Mouse (Mus musculus) fat pad, adult 2 months (tissue): ENCODE data around the gene Pacrg.

ENCODE experiments used
- DNase-seq: peaks from one replicate; pipeline ENCODE4 v3.0.0-alpha.2; 2011; ENCODE audit warnings: low read depth, low spot score; ENCODE audit errors: extremely low read depth

Pacrg gene

DNA sequence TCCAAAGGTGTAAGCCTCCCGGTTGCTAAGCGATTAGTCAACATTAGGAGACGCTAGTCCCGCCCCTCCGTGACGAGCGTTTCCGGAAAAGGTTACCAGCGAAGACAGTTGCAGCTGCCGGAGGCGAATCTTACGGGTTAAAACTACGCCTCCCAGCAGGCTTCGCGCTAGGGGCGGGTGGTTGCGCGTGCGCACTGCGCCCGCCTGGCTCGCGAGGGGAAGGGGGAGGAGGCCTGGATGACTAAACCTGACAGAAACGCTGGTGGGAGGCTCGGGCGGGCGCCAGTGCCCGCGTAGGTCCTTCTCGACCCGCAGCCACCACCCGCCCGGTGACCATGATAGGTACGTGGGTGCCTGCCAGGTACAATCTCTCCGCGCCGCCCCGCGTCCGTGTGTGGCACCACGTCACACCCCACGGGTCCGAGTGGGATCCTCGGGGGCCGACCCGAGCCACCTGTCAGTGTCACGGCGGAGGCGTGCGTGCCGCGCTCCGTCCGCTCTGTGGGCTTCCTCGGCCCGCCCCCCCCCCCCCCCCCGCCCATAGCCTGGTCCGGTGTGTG lies at the start of gene Pacrg, which contains the start of gene Prkn:
Gene Pacrg, minus strand, starts transcription at position 164 of the 560 bp plus-strand sequence.
Gene Prkn, plus strand, starts transcription at position 237 of the 560 bp plus-strand sequence.
- peak; percentile 87 for DNase-seq

DNA sequence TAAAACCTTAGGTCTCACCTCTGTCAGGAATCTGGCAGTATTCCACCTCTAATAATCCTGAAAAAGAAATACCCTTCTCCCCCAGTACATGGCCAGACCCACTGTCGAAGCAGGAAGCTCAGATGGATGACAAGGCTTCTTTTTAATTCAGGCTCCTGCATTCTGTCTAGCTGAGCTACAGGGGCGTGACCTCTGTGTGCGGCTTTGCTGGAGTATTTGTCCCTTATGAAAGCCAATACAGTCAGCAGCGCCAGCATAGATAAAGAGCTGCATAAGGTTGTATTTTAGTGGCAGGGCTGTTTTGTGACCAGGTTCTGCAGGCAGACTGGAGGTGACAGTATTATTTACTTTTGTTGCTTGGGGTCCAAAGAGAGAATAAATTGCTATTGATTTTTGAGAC lies 47.8 kb upstream of the Pacrg start:
- DNase-seq = no peak

DNA sequence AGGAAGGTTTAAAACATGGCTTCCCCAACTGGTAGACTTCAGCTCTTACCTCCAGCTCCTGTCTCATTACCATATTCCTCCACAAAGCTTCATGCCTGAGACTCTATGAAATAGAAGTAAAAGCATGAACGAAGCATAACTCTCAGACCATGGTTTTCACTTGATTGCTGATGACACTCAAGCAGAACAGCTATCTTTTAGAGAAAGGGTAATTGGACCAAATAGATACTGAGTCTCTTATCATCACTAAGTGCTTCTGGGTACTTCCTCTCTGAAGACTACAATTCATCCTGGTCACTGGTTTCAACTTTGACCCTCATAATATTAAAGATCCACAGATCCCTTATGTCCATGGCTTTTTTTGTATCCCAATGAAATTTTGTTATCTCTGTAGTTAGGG lies 42.1 kb upstream of the Pacrg start:
- no peak for DNase-seq

DNA sequence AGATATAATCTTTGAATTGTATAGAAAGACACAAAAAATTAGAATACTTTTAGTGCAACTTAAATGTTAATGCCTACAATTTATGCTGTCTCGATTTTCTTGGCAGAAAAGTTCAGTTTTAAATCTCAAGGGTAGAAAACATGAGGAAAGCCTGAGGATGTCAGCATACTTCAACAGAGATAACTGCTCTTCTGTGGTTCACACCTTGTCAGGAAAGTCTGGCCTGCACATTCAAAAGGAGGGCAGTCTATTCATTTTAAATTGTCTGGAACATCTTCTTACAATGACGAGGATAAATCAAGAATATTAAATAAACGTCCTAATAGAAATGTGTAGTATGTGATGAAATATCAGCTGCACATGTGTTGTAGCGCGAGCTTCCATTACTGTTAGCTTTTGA lies 38.9 kb upstream of the Pacrg start:
- DNase-seq = no peak

DNA sequence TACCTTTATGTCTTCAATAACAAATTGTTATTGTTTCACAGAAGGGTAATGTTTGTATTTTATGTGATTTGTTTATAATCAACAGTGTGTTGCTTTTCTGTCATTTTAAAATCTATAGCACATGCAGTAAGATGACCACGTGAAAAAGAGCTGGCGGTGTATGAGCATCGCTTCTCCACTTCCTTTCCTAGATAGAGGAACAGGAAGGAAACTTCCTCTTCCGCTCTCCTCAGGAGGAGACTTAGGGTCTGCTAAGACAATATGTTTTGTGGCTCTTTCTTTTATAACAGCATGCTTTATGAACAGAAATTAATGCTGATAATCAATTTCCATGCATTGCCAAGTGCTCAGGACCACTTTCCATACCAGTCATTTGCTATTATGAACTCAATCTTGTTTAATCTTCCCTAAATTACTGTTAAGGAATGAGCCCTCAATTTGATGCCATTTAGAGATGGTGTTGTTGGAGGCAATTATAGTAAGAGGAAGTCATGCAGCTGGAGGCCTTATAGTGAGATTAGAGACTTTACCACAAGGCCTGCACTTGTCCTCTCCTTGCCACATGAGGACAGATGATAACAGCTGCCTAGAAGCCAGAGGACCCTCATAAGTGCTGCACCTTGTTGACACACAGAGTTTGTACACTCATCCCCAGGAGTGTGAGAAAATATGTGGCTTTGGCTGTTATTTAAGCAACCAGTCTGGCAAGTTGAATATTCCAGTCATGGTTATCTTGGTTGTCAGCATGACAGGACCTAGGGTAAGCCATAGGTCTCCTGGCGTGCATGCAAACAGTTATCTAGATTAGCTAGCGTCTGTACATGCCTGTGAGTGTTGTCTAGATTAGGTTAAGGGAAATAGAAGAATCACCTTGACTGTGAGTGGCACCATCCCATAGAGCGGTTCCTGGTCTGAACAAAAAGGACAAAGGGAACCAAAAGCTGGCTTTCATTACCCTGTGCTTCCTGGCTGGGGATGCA lies 34.4 kb upstream of the Pacrg start:
- DNase-seq = no peak

DNA sequence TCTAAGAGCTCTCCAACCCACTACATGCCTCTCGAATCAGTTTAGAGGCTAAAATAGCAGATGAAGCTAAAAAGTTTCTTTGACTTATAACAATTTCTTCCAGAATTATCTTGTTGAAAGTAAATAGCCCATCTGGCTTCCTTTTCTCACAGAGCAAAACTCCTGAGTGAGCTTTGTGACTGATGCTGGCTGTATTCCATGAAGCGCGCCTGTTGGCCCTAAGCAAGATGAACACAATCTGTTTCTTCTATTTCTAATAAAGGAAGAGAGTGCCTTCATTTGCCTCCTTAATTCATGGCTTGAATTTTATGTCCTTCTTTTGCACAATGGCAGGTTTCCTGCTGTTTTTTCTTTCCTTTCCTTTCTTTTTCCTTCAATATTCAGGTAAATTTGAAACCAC lies 14.1 kb upstream of the Pacrg start:
- DNase-seq = no peak

DNA sequence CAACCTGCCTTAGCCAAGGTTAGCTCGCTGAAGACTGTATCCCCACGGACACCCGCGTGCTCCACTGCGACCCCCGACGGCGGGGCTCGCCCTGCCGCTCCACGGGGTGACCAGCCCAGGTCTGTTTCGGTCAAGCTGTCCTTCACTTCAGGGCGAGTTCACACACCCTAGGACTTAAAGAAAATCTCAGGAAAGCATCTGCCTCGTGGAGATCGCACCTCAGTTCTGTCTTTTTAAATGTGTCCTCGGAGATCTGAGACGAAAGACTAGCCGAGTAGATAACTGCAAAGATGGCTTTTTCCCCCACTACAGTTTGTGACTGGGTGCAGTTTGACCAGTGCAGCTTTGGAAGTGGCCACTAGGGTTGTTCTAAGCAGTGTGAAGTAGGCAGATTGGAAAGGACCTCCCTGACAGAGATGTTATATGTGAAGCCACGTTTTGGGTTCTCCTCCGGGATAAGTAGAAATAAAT lies 655 bp upstream of the Pacrg start:
- no peak for DNase-seq

DNA sequence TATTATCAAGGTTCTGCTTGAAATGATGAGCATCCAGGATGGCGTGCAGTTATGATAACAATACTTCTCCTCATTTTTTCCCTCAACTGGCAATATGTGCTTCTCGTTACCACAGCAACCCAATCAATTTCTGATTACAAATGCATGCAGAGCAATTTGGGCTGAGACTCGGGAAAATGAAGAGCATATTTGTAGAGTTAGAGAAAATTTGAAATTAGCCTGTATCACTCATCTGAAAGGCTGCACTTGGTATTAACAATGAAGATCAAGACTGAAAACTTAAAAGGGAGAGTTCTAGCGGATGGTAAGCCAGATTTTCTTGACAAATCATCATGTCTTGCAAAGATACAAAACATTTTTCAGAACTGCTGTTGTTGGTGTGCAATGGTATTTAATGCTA lies 21.1 kb downstream of the Pacrg start:
- no peak for DNase-seq

DNA sequence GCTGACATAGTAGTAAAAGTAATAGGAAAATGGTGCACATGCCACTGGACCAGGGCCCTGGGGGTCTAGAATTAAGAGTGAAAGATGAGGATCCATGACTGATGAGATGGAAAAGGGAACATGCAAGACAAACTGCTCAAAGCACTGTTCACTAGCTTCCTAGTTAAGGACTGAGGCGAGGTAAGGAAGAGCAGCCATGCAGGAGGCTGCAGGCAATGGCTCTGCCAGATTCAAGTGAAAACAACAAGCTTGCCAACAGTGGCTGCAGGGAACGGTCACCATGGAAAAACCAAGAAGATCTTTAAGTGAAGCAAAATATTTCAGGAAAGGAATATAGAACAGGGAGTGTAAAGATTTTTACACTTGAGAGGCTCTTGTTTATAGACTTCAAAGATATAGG lies 31.5 kb downstream of the Pacrg start:
- DNase-seq = no peak

DNA sequence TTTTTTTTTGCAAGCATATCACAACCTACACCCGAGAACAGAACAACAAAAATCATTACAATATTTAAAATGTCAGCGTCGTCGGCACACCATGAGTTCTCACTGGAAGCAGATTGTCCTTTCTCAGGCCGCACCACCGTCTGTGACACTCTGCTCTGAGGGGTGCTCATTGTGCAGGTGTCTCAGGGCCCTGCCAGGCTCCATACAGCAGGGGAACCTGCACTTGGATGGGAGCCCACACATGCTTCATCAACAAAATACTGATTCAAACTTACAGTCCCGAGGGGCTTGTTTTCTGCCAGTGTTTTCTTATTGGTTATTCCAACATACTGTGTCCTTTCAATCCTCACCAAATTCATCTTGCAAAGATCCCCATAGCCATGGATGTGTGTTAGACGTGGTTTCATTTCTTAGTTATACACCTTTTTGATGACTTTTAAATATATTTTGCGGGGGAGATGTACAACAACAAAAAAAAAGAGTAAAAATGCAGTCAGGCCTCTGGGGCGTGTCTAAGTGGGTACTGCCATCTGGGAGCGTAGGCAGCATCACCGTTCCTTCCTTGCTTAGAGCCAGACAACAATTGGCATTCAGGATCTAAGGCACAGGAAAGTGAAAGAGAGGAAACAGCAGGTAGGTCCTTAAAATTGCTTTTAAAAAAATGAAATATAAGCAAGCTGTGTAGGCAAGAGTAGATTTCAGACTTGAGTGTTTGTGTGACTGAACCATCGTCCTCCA lies 32.7 kb downstream of the Pacrg start:
- no peak for DNase-seq

DNA sequence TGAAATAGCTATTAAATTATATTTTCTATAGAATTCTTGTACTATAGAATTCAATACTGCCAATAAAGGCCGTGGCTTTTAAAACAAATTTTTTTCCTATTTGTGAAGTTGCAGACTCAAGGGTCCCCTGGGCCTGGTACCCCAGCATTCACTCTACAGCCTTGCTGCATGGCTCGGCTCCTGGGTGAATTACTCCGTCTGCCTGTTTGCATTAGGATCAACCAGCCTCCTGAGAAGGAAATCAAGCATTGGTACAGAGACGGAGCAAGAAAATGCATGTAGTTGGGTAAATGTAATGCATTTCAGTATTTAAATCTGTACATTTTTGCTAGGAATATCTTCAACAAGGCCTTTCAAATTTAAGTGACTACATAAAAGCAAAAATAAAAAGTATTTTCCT lies 33.4 kb downstream of the Pacrg start:
- no peak for DNase-seq

DNA sequence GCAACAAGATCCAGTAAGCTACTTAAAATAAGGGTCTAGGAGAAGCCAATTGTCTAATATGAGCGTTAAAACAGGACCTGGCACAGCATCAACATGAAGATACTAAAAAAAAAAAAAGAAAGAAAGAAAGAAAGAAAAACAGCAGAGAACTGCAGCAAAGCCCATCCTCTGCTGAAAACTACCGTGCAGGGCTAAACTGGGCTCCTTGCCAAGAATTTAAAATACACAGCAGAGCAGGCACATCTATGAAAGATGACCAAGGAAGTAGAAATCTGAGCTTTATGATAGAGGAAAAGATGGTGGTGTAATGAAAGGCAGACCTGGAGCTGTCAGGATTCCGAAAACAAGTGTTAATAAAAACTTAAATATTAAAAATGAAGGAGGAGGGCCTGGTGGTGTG lies 48.5 kb downstream of the Pacrg start:
- DNase-seq = no peak

DNA sequence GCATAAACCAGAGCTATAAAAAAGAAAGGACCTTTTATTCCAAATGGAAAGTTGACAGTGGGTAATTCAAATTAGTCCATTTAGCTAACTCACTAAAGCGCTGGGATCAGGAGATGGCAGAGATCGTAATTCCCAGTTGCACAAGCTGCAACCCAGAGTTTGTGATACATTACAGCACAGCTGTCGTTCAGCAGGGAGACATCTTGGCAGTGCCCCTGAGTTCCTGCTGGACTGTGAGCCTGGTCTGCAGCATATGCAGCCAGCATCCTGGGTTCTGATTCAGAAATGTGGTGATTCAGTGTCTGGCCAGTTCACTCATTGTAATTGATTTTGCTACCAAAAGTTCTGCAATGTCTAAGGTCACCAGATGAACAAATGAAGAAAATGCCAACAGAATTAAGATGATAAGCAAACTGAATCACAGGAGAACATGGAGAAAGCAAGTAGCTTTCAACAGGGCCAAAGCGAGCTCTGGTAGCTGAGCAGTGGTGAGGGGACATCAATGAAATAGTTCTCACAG lies 55.6 kb downstream of the Pacrg start:
- DNase-seq = no peak

DNA sequence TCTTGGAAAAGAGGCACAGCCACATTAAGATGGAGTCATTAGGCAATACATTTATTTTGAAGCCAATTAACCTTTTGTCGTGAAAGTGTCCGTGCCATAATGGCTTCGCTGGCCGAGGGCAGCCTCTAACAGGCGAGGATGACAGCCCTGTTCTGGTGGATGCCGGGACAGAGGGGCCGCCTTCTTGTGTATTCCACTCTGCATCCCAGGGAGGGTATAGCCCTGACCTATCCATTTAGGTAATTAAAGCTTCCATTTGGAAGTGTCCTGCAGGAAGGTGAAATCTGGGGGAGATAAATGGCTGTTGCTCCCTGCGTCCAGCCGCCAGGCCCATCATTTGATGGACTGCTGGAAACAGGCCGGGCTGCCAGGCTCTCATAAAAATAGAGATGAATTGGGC lies 63.6 kb downstream of the Pacrg start:
- no peak for DNase-seq

DNA sequence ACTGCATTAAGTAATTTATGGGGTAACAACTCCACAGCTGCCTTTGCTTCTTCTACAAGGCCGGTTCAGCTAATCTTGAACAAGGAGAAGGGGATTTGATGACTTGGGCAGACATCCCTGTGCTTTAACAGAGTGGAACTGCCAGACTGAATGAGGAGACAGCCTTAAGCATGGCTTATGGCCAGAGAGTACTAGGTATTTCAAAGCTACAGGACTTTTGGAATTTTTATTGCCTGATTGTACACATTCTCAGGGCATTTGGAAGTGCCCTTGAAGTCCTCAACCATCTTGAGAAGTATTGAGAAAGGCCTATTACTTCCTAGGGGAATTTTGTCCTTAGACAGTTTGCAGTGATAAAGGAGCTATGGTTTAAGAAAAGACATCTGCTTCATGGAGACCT lies 65.6 kb downstream of the Pacrg start:
- DNase-seq = no peak

DNA sequence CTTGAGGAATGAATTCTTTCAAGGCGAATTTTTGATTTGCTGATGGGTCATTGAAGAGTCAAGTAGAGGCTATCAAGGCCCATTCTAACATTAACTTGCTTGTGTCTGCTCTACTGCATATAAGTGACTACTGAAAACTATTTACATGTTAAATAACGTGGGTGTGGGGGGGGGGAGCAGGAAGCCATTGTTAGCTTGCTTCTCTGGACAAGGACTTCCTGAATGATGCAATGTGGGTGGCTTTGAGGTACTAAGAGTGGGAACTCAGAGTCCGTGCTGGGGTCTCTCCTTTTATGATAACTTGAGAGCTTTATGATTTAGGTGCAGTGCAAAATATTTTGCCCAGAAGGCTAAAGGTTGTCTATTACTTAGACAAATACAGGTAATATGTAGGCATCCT lies 67.9 kb downstream of the Pacrg start:
- no peak for DNase-seq

DNA sequence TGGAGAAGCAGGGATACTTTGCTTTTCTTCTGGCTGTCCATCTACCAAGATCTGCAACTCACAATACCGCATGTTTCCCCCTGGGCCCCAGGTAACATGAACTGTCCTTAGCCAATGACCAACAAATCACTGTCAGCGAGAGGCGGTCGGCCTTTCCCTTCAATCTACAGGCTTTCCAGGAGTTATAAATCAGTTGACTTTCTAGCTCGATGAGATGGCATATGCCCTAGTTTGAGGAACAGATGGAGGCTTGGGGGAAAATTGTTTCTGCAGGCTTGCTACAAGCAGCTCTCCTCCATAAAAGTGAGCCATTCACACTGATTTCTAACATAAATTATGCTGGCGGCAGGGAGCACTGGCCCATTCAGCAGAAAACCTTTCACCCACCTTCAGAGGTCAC lies 70.2 kb downstream of the Pacrg start:
- no peak for DNase-seq

DNA sequence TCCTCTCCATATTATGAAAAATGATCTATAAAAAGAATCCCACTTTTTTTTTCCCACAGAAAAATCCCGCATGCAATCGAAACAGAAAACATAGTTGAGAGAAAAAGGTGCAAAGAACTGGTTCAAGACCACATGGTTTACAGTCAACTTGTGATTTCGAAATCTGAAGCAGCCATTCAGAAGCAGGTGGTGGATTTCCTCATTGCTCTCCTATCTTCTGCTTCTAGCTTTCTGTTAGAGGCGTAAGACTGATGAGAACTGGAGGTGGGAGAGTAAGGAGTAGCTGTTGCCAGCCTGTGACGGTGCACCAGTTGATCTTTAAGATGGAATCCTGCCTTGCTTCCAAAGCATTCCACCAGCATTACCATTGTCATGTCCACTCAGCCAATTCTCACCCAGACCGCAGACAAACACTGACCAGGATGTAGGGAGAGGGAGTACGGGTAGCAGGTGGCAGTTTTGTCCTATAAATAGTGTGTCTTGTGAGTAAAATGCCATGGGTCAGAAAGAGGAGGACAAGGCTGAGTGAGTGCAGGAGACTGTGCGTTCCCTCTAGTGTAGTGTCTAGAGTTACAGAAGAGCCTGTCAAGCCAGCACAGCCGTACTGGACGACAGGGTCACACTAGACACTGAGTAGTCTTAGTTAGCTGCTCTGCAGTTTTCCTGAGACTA lies 73.2 kb downstream of the Pacrg start:
- no peak for DNase-seq

DNA sequence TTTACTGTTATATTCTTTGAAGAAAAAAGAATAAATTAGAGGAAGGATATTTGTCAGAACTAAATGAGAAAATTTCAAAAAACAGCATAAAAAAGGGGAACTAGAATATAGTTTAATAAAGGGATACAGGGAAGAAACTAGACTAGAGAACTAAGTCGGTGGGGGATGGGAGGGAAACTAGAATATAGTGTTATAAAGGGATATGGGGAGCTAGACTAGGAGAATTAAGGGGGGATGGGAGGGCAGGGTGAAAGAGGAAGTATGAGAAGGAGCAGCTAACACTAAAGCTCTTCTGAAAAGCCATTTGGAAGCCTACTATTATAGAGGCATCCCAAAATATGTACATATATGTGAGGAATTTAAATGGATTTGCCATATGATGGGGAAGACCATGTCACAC lies 75.8 kb downstream of the Pacrg start:
- DNase-seq = no peak

DNA sequence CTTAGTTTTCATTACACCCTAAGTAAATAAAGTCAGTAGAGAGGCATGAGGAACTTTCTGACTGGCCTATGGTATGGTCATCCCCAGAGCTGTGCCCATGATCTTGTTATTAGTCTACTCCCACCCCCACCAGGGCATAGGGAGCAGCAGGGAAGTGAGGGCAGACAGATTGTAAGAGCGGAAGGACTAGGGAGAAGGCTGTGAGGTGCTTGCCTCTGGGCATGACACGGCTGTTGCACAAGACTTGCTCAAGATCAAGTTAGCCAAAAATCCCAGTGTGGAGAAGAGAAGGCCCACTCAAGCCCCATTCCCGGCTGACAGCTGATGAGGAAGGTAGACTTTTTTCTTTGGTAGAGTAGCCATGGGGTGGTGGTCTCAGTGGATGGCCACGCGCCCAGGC lies 82.7 kb downstream of the Pacrg start:
- no peak for DNase-seq
